Mouse (Mus musculus) liver, adult 2 months (tissue): ENCODE results near the gene Txnip.

Experiments used
- CTCF ChIP-seq: fragments of 200-500 bp; IDR thresholded peaks from 2 replicates; pipeline ENCODE4 v1.5.1; 2011; ENCODE audit warnings: low read depth, low read length, control low read depth
- POLR2A ChIP-seq: fragments of 200-500 bp; IDR thresholded peaks from 2 replicates; pipeline ENCODE4 v1.6.1; 2011; ENCODE audit warnings: low read length, control low read depth; ENCODE audit not compliant: insufficient read depth; ENCODE audit errors: extremely low read depth

- TF ChIP-seq CTCF (no peak), POLR2A (no peak)
These were observed 37.1 kb downstream of the Txnip start for GRCm38 (mm10) chr3:96594851-96595250.
